11 mouse cellular contexts compared by ENCODE assay signal in genomic region chr19:57132281-57132680, GRCm38 (mm10).
DNase-seq lines count a peak whose midpoint lies in the region; ATAC-seq and TF ChIP-seq lines count a peak whose summit lies in the region.
"Had no signal": no experiment of that assay in that cellular context is flagged by ENCODE, and none has a peak within 500 bp of the region (broad histone marks: within the 10 kb centered on the region; RNA-seq: fewer than 3 reads in every experiment).

No protein-coding gene starts in this region.

- WGBS in forebrain, embryonic 10.5 days, result 94% methylated on average over 5 of the region's 5 CpGs
- 84% methylated on average over 5 of the region's 5 CpGs for WGBS in forebrain, embryonic 15.5 days
- 71% methylated on average over 5 of the region's 5 CpGs for WGBS in kidney, embryonic 16.5 days
- WGBS in hindbrain, embryonic 13.5 days, result 91% methylated on average over 5 of the region's 5 CpGs
- 91% methylated on average over 5 of the region's 5 CpGs for WGBS in hindbrain, postnatal 0 days

- H3K36me3 ChIP-seq in forebrain, embryonic 10.5 days (replicated peaks), result no peaks in the 10 kb centered on the region
- H3K36me3 ChIP-seq in forebrain, embryonic 15.5 days, result no peaks in the 10 kb centered on the region
- no peaks in the 10 kb centered on the region for H3K36me3 ChIP-seq in kidney, embryonic 16.5 days (ENCODE audit: insufficient read depth, low read length)
- 0 out of 2 replicates have a peak, but pooled peaks cover 5% of the 10 kb centered on the region for H3K36me3 ChIP-seq in hindbrain, embryonic 13.5 days
- H3K36me3 ChIP-seq in hindbrain, postnatal 0 days (ENCODE audit: insufficient read depth, low read length), result 0 out of 2 replicates have a peak, but pooled peaks cover 7% of the 10 kb centered on the region

- H3K9me3 ChIP-seq in forebrain, embryonic 10.5 days, result no peaks in the 10 kb centered on the region
- H3K9me3 ChIP-seq in forebrain, embryonic 15.5 days, result no peaks in the 10 kb centered on the region
- H3K9me3 ChIP-seq in kidney, embryonic 16.5 days (ENCODE audit: low read length), result no peaks in the 10 kb centered on the region
- no peaks in the 10 kb centered on the region for H3K9me3 ChIP-seq in hindbrain, embryonic 13.5 days
- no peaks in the 10 kb centered on the region for H3K9me3 ChIP-seq in hindbrain, postnatal 0 days (ENCODE audit: low read length)
- H3K9me3 ChIP-seq: heart, embryonic 10.5 days had no signal

- no peak for DNase-seq in forebrain, embryonic 10.5 days (ENCODE audit: extremely low spot score, low spot score)
- DNase-seq in B cell, adult 2 months, result peak; percentile 83 to 86
- peak; percentile 20 to 36 for DNase-seq in spleen, postnatal 14 days (ENCODE audit: low spot score in 2 of 2)
- no peak for DNase-seq in hindbrain, postnatal 0 days (ENCODE audit: low spot score)
- no peak for DNase-seq in adrenal gland, adult (ENCODE audit: inconsistent age in 2 of 2, low spot score in 1 of 2)
- DNase-seq: liver had no signal

- H3K27me3 ChIP-seq in forebrain, embryonic 10.5 days (ENCODE audit: poor library complexity, severe bottlenecking), result no peaks in the 10 kb centered on the region
- no peaks in the 10 kb centered on the region for H3K27me3 ChIP-seq in forebrain, embryonic 15.5 days
- H3K27me3 ChIP-seq in kidney, embryonic 16.5 days (ENCODE audit: insufficient read depth, low read length), result no peaks in the 10 kb centered on the region
- no peaks in the 10 kb centered on the region for H3K27me3 ChIP-seq in hindbrain, embryonic 13.5 days
- no peaks in the 10 kb centered on the region for H3K27me3 ChIP-seq in hindbrain, postnatal 0 days (ENCODE audit: insufficient read depth, low read length)

- no peak for TF ChIP-seq CTCF in hindbrain, postnatal 0 days (IDR thresholded peaks at IDR 0.05; ENCODE audit: low read depth)

- peaks cover 41% of the 10 kb centered on the region for H3K4me1 ChIP-seq in forebrain, embryonic 10.5 days
- H3K4me1 ChIP-seq in forebrain, embryonic 15.5 days, result peaks cover 13% of the 10 kb centered on the region
- H3K4me1 ChIP-seq in kidney, embryonic 16.5 days (ENCODE audit: insufficient read depth, low read length), result peaks cover 28% of the 10 kb centered on the region
- H3K4me1 ChIP-seq in hindbrain, embryonic 13.5 days (replicated peaks), result peaks cover 21% of the 10 kb centered on the region
- peaks cover 5% of the 10 kb centered on the region; the same call in 1 of the 2 replicates for H3K4me1 ChIP-seq in hindbrain, postnatal 0 days (ENCODE audit: insufficient read depth, low read length)

- ATAC-seq in forebrain, embryonic 15.5 days (replicated peaks), result no peak
- ATAC-seq in kidney, embryonic 16.5 days (ENCODE audit: low FRiP score, low TSS enrichment), result no peak
- ATAC-seq in hindbrain, embryonic 13.5 days (ENCODE audit: low FRiP score), result no peak
- no peak for ATAC-seq in hindbrain, postnatal 0 days

- 0 out of 2 replicates have a peak overlapping the region, but pooled peaks have one; percentile 25 for H3K27ac ChIP-seq in forebrain, embryonic 10.5 days
- H3K27ac ChIP-seq in forebrain, embryonic 15.5 days (replicated peaks), result no peak overlapping the region
- 0 out of 2 replicates have a peak overlapping the region, but pooled peaks have one; percentile 31 for H3K27ac ChIP-seq in kidney, embryonic 16.5 days (ENCODE audit: low read length)
- H3K27ac ChIP-seq in hindbrain, embryonic 13.5 days, result no peak overlapping the region
- H3K27ac ChIP-seq in hindbrain, postnatal 0 days, result no peak overlapping the region

- H3K9ac ChIP-seq in forebrain, embryonic 15.5 days (replicated peaks), result no peak overlapping the region
- 0 out of 2 replicates have a peak overlapping the region, but pooled peaks have one; percentile 2 for H3K9ac ChIP-seq in kidney, embryonic 16.5 days (replicated peaks; ENCODE audit: low read length)
- H3K9ac ChIP-seq in hindbrain, embryonic 13.5 days, result no peak overlapping the region
- H3K9ac ChIP-seq in hindbrain, postnatal 0 days (replicated peaks; ENCODE audit: low read length), result no peak overlapping the region

- no peak overlapping the region for H3K4me2 ChIP-seq in forebrain, embryonic 15.5 days (replicated peaks)
- no peak overlapping the region for H3K4me2 ChIP-seq in kidney, embryonic 16.5 days (replicated peaks; ENCODE audit: low read depth, low read length)
- H3K4me2 ChIP-seq in hindbrain, embryonic 13.5 days, result no peak overlapping the region
- no peak overlapping the region for H3K4me2 ChIP-seq in hindbrain, postnatal 0 days (ENCODE audit: low read depth, low read length)

- H3K4me3 ChIP-seq in forebrain, embryonic 10.5 days, result no peak overlapping the region
- H3K4me3 ChIP-seq in forebrain, embryonic 15.5 days, result no peak overlapping the region
- H3K4me3 ChIP-seq in kidney, embryonic 16.5 days (ENCODE audit: low read length), result no peak overlapping the region
- no peak overlapping the region for H3K4me3 ChIP-seq in hindbrain, embryonic 13.5 days
- H3K4me3 ChIP-seq in hindbrain, postnatal 0 days (ENCODE audit: low read length), result no peak overlapping the region
- H3K4me3 ChIP-seq: erythroblast, embryonic 14.5 days; heart, embryonic 10.5 days had no signal

Comparison
In these comparisons a context has a peak if more than half of its experiments do, and no peak if none do; other contexts are left out.
1. H3K27ac ChIP-seq: peak in forebrain, embryonic 10.5 days (single experiment) and kidney, embryonic 16.5 days (single experiment); none in forebrain, embryonic 15.5 days (single experiment), hindbrain, embryonic 13.5 days (single experiment) and hindbrain, postnatal 0 days (single experiment).
2. DNase-seq: peak in B cell, adult 2 months (2 of 2) and spleen, postnatal 14 days (2 of 2); none in forebrain, embryonic 10.5 days (single experiment), hindbrain, postnatal 0 days (single experiment) and adrenal gland, adult (0 of 2).